Mouse (Mus musculus) hindbrain, embryonic 11.5 days (tissue): ENCODE results near the gene Dmpk. TPM values are rescaled to one million over a fixed set of nuclear protein-coding genes. Genes with fewer than 3 reads are reported as not detected.

Experiments
- ATAC-seq: fragments of 200-750 bp; cut with Nextera tagmentation; 2 replicates; pipeline ENCODE4 v1.8.0; 2017; ENCODE audit warnings: mild to moderate bottlenecking, moderate TSS enrichment, moderate library complexity; ENCODE audit not compliant: low FRiP score
- DNase-seq: peaks from one replicate; pipeline ENCODE4 v3.0.0-alpha.2; 2015; ENCODE audit warnings: low spot score
- H3K27ac ChIP-seq: fragments of 300-500 bp; sonication (generic); 2 replicates; pipeline ENCODE4 v1.5.1; 2014; ENCODE audit warnings: mild to moderate bottlenecking, low read depth, low read length
- H3K27me3 ChIP-seq: fragments of 300-500 bp; sonication (generic); 2 replicates; pipeline ENCODE4 v1.6.1; 2014; ENCODE audit warnings: mild to moderate bottlenecking, low read length, moderate library complexity, mixed read lengths; ENCODE audit not compliant: control insufficient read depth, insufficient read depth
- H3K36me3 ChIP-seq: fragments of 300-500 bp; sonication (generic); 2 replicates; pipeline ENCODE4 v1.6.1; 2014; ENCODE audit warnings: mild to moderate bottlenecking, low read length, moderate library complexity, mixed read lengths; ENCODE audit not compliant: control insufficient read depth, insufficient read depth
- H3K4me1 ChIP-seq: fragments of 300-500 bp; sonication (generic); replicated peaks from 2 replicates; pipeline ENCODE4 v1.6.1; 2014; ENCODE audit warnings: low read length, mixed read lengths; ENCODE audit not compliant: control insufficient read depth, insufficient read depth
- H3K4me2 ChIP-seq: fragments of 300-500 bp; sonication (generic); replicated peaks from 2 replicates; pipeline ENCODE4 v1.6.1; 2014; ENCODE audit warnings: mild to moderate bottlenecking, low read depth, low read length
- H3K4me3 ChIP-seq: fragments of 300-500 bp; sonication (generic); 2 replicates; pipeline ENCODE4 v1.5.1; 2014; ENCODE audit warnings: low read depth, low read length
- H3K9ac ChIP-seq: fragments of 300-500 bp; sonication (generic); 2 replicates; pipeline ENCODE4 v1.6.1; 2014; ENCODE audit warnings: low read depth, low read length
- H3K9me3 ChIP-seq: fragments of 300-500 bp; sonication (generic); 2 replicates; pipeline ENCODE4 v1.6.1; 2016; ENCODE audit warnings: low read length; ENCODE audit not compliant: control insufficient read depth
- WGBS: fragments of 180-500 bp; shearing (Covaris S2); extraction: QIAGEN DNeasy Blood & Tissue Kit; methylation state at CpG from one replicate; pipeline ENCODE4 v1.1.7; 2014; 5-methylcytosine and 5-hydroxymethylcytosine counted together
- polyA plus RNA-seq: library from polyadenylated mRNA; unstranded; fragments of >200 nt; fragmentation: Nextera tagmentation; extraction: Ambion mirVana; gene quantifications from 2 replicates; pipeline ENCODE4 v1.2.1, GENCODE M21; 2014

The Dmpk gene
- polyA plus RNA-seq, 1 experiment from 2014 or later = 12.2 TPM

DNA sequence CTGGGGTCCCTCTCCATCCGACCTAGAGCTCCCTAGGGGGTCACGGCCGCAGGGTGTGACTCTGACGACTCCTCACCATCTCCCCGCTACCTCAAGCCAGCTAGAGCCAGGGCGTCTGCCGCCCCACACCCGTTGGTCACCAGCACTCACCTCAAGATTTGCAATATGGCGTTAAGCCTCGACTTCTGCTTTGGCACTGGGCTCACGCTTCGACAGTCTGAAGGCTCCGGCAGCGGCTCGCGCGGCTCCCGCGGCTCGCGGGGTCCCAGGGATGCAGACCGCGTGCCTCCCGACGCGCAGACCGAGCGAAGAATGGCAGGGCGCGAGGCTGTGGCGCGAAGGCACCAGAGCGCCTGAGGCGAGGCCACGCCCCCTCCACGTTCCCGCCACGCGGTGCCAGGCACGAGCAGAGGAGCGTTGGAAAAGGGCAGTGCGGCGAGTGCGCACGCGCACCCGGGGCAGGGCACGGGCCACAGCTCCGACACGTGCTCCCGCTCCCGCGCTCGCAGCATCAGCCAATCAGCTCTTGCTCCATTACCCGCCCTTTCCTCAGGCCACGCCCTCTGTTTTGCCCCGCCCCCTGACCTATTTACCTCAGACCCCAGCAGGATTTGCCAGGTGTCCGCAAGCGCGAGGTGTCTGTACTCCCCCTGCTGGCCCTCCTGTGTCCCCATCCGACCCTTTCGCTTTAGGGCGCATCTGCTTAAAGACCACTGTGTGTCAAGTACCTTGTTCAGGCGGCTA, 34.6 kb downstream of the Dmpk start, which contains the start of gene Gm4969:
Gm4969 (minus strand) TSS at position 341 of the 744 bp plus-strand sequence.
- Histone ChIP-seq H3K4me1 (no peaks in the 10 kb centered on the region; the same call in 1 of the 2 replicates), H3K4me3 (peak within 1 kb of the TSS; percentile 17; the same call in 1 of the 2 replicates), H3K9me3 (0 out of 2 replicates have a peak, but pooled peaks cover 4% of the 10 kb centered on the region), H3K9ac (no peak within 1 kb of the TSS), H3K36me3 (no peaks in the 10 kb centered on the region), H3K27me3 (peaks cover 3% of the 10 kb centered on the region; the same call in 1 of the 2 replicates), H3K4me2 (peak within 1 kb of the TSS; percentile 31), H3K27ac (no peak within 1 kb of the TSS)
- 20% methylated on average over 64 of the region's 64 CpGs for WGBS
- DNase-seq = peak; percentile 71
- peak; percentile 30; the same call in 1 of the 2 replicates for ATAC-seq

DNA sequence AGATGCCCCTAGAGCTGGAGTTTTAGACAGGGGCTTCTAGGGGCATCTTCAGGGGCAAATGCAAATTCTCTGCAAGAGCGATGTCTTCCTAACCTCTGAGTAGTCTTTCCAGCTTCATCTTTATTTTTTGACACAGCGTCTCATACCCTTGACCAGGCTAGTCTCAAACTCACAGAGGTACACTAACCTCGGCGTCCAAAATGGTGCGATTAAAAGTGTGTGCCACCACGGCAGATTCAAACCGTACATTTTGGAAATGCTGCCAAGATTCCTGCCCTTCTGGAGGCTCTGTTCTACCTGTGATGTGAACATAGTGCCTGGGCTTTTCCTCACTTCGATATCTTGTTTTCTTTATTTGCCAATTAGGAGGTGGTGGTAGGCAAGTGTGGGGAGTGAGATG, 35.4 kb downstream of the Dmpk start:
- Histone ChIP-seq H3K9ac (no peak overlapping the region), H3K36me3 (no peaks in the 10 kb centered on the region), H3K4me1 (no peaks in the 10 kb centered on the region; the same call in 1 of the 2 replicates), H3K4me2 (no peak overlapping the region), H3K27ac (no peak overlapping the region), H3K27me3 (peaks cover 3% of the 10 kb centered on the region; the same call in 1 of the 2 replicates), H3K4me3 (no peak overlapping the region), H3K9me3 (0 out of 2 replicates have a peak, but pooled peaks cover 4% of the 10 kb centered on the region)
- ATAC-seq = peak; percentile 45
- WGBS = 92% methylated on average over 8 of the region's 8 CpGs
- DNase-seq = peak; percentile 15

DNA sequence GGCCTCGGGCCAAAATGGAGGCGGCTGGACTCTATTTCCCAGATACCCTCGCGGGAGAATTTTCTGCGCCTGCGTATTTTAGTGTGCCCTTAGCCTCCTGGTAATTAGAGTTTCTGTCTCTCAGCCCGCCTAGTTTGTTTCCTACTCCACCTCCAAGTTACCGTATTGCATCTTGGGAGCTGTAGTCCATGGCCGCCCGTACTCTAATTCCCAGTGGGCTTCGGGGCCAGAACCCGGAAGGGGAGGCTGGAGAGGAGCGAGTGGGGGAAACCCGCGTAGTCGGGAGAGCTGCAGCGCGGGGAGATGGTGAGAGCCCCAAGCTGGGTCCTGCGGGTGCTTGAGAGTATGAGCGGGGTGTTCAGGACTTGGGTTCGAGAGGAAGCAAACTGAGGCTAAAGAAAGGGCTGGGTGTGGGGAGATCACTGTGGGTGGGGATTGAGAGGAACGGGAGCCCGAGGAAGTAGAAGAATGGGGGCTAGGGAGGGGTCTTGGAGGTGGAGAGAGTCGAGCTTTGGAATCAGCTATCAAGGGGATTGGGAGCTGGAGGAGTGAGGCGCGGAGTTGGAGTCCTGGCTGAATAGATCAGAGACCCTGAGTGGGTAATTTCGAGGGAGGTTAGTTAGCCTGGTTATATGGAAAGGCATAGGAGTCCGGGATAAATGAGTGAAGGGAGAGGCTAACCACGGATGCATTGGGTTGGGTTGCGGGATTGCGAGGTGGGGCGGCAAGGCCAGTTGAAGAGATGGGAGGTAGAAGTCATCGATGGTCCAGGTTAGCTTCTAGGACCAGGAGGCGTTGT, 36.2 kb downstream of the Dmpk start, which contains the start of gene Fbxo46:
Fbxo46 (plus strand) TSS at position 229 of the 799 bp plus-strand sequence.
- Histone ChIP-seq H3K4me2 (peak within 1 kb of the TSS; percentile 84), H3K4me3 (peak within 1 kb of the TSS; percentile 70), H3K9ac (peak within 1 kb of the TSS; percentile 84), H3K4me1 (no peaks in the 10 kb centered on the region; the same call in 1 of the 2 replicates), H3K27ac (0 out of 2 replicates have a peak within 1 kb of the TSS, but pooled peaks have one; percentile 54), H3K27me3 (peaks cover 3% of the 10 kb centered on the region; the same call in 1 of the 2 replicates), H3K9me3 (0 out of 2 replicates have a peak, but pooled peaks cover 4% of the 10 kb centered on the region), H3K36me3 (no peaks in the 10 kb centered on the region)
- 3% methylated on average over 34 of the region's 34 CpGs for WGBS
- ATAC-seq (peak; percentile 95), DNase-seq (peak; percentile 96)

DNA sequence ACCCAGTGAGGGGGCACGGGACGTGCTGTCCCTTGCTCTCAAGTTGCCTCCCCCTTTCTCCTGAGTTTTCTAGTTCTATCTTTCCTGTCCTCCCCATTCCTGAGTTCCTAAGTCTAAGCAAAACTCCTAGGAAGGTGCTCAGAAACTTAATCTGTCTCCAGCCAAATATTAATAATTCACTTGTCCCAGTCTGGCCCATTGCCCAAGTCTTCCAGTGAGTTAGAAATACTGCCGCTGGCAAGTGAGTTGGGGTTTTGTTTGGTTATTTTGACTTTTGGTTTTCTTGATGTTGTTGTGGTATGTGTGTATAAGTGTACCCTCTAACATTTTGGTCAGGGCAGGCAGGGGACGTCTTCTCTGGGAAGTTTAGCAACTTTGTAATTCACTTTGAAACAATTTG, 38.0 kb downstream of the Dmpk start:
- no peak overlapping the region for H3K27ac ChIP-seq
- no peaks in the 10 kb centered on the region for H3K36me3 ChIP-seq
- H3K4me1 ChIP-seq = no peaks in the 10 kb centered on the region; the same call in 1 of the 2 replicates
- 0 out of 2 replicates have a peak, but pooled peaks cover 4% of the 10 kb centered on the region for H3K9me3 ChIP-seq
- H3K4me2 ChIP-seq = no peak overlapping the region
- H3K4me3 ChIP-seq = no peak overlapping the region
- peaks cover 3% of the 10 kb centered on the region; the same call in 1 of the 2 replicates for H3K27me3 ChIP-seq
- no peak for DNase-seq
- no peak for ATAC-seq
- H3K9ac ChIP-seq = no peak overlapping the region
- 93% methylated on average over 4 of the region's 4 CpGs for WGBS

DNA sequence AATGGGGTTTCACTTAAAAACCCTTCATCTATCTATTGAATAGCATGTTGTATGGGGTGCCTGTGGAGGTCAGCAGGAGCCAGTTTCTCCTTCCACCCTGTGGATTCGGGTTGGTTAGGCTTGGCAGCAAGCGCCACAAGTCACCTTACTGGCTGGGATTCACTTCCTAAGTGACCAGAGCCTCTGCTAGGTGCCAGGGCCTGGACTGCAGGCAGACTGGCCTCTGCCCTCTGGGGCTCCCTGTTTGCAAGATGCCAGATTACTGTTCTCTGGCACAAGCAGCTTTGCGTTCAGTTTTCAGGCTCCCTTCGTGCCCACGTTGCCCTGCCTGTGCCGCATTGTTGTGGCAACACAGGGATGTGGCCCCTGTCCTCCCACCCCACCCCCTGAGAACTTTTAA, 41.1 kb downstream of the Dmpk start:
- Histone ChIP-seq H3K9ac (peak overlapping the region; percentile 11; the same call in 1 of the 2 replicates), H3K36me3 (no peaks in the 10 kb centered on the region), H3K4me2 (no peak overlapping the region), H3K4me1 (no peaks in the 10 kb centered on the region; the same call in 1 of the 2 replicates), H3K27ac (no peak overlapping the region), H3K4me3 (no peak overlapping the region), H3K9me3 (no peaks in the 10 kb centered on the region), H3K27me3 (no peaks in the 10 kb centered on the region)
- DNase-seq (no peak), ATAC-seq (no peak)
- 94% methylated on average over 6 of the region's 6 CpGs for WGBS

DNA sequence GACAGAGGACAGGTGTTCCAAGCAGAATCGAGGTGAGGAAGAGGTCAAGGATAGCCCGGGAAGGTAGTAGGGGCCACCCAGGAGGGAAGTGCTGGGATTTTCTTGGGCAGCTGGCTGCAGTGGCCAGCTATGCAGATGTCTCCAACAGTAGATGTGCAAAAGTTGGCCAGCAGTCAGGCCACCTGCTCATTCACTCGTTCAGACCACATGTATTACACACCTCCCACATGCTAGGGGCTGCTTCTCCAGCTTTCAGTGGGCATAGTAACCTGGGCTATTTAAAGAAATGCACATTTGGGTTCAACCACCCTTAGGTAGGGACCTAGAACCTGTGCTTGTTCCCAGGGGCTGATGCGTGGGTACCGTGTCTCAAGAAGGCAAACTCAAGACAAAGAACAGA, 44.1 kb downstream of the Dmpk start:
- 0 out of 2 replicates have a peak, but pooled peaks cover 5% of the 10 kb centered on the region for H3K4me1 ChIP-seq
- no peak overlapping the region for H3K27ac ChIP-seq
- no peak overlapping the region for H3K4me3 ChIP-seq
- H3K27me3 ChIP-seq = no peaks in the 10 kb centered on the region
- DNase-seq (no peak), ATAC-seq (no peak)
- no peak overlapping the region for H3K9ac ChIP-seq
- no peaks in the 10 kb centered on the region for H3K36me3 ChIP-seq
- no peak overlapping the region for H3K4me2 ChIP-seq
- 91% methylated on average over 5 of the region's 5 CpGs for WGBS
- H3K9me3 ChIP-seq = no peaks in the 10 kb centered on the region

DNA sequence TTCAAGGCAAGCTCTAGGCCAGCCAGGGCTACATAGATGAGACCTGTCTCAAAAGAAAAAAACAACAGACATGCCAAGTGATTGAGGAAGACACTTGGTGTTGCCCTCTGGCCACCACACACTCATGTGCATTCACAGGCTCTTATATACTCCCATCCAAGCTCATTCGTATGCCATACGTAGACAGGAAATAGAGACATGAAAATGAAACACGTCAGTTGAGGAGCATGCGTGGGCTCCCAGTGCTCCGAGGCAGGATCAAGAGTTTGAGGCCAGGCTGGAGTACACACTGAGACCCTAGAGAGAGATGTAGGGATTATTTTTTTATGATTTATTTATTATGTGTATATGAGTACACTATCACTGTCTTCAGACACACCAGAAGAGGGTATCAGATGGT, 45.7 kb downstream of the Dmpk start:
- DNase-seq (no peak), ATAC-seq (no peak)
- Histone ChIP-seq H3K27ac (no peak overlapping the region), H3K27me3 (no peaks in the 10 kb centered on the region), H3K4me3 (no peak overlapping the region), H3K36me3 (no peaks in the 10 kb centered on the region), H3K9me3 (no peaks in the 10 kb centered on the region), H3K4me1 (0 out of 2 replicates have a peak, but pooled peaks cover 5% of the 10 kb centered on the region), H3K9ac (no peak overlapping the region), H3K4me2 (no peak overlapping the region)
- WGBS = 95% methylated on average over 5 of the region's 5 CpGs

DNA sequence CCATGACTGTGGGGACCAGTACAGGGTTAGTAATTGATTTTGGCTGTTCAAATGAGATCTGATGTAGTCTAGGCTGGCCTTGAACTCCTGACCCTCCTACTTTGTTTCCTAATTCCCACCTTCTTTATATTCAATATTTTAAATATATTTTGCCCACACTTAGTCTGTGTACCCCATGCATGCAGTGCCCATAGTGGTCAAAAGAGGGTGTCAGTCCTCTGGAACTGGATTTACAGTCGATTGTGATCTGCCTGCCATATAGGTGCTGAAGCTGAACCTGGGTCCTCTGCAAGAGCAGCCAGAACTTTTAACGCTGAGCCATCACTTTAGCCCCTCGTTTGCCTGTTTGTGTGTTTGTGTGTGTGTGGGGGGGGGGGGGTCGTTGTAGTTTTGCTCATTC, 47.0 kb downstream of the Dmpk start:
- whole genome bisulfite sequencing = 36% methylated on average over 4 of the region's 4 CpGs
- Histone ChIP-seq H3K9me3 (no peaks in the 10 kb centered on the region), H3K4me2 (peak overlapping the region; percentile 63), H3K36me3 (no peaks in the 10 kb centered on the region), H3K4me3 (0 out of 2 replicates have a peak overlapping the region, but pooled peaks have one; percentile 38), H3K27me3 (no peaks in the 10 kb centered on the region), H3K27ac (peak overlapping the region; percentile 81), H3K4me1 (0 out of 2 replicates have a peak, but pooled peaks cover 5% of the 10 kb centered on the region), H3K9ac (0 out of 2 replicates have a peak overlapping the region, but pooled peaks have one; percentile 37)
- ATAC-seq = no peak
- peak; percentile 33 for DNase-seq
